Mouse (Mus musculus) urinary bladder, postnatal 14 days (tissue): ENCODE data around the gene Mthfd1l.
A peak's percentile ranks its signal among the peaks of the same experiment; 100 is the strongest.

ENCODE experiments used
- DNase-seq: peaks from one replicate; pipeline ENCODE4 v3.0.0; 2021; ENCODE audit warnings: low spot score

The Mthfd1l gene

GRCm38 (mm10) chr10:3978326-3978725, 5.4 kb downstream of the Mthfd1l start:
- no peak for DNase-seq

GRCm38 (mm10) chr10:3978792-3979488, 6.0 kb downstream of the Mthfd1l start:
- DNase-seq: no peak

- no peak for DNase-seq
Measured at GRCm38 (mm10) chr10:3980231-3980630, 7.3 kb downstream of the Mthfd1l start.

- DNase-seq: no peak
Measured at GRCm38 (mm10) chr10:3990295-3990883, 17.5 kb downstream of the Mthfd1l start.

- DNase-seq: no peak
Measured at GRCm38 (mm10) chr10:3993365-3994102, 20.6 kb downstream of the Mthfd1l start.

- no peak for DNase-seq
Measured at GRCm38 (mm10) chr10:3995277-3995676, 22.4 kb downstream of the Mthfd1l start.

- peak; percentile 68 for DNase-seq
Measured at GRCm38 (mm10) chr10:3996170-3996876, 23.4 kb downstream of the Mthfd1l start.

GRCm38 (mm10) chr10:3997851-3998426, 25.0 kb downstream of the Mthfd1l start:
- no peak for DNase-seq

GRCm38 (mm10) chr10:4002711-4003110, 29.8 kb downstream of the Mthfd1l start:
- DNase-seq: no peak

- no peak for DNase-seq
Measured at GRCm38 (mm10) chr10:4005191-4005590, 32.3 kb downstream of the Mthfd1l start.

- DNase-seq: peak; percentile 54
Measured at GRCm38 (mm10) chr10:4006296-4007015, 33.5 kb downstream of the Mthfd1l start.

- peak; percentile 32 for DNase-seq
Measured at GRCm38 (mm10) chr10:4022628-4023303, 49.8 kb downstream of the Mthfd1l start.

GRCm38 (mm10) chr10:4026616-4027015, 53.7 kb downstream of the Mthfd1l start:
- peak; percentile 42 for DNase-seq

GRCm38 (mm10) chr10:4027466-4027865, 54.5 kb downstream of the Mthfd1l start:
- DNase-seq: no peak

GRCm38 (mm10) chr10:4028851-4029442, 56.0 kb downstream of the Mthfd1l start:
- peak; percentile 58 for DNase-seq

- no peak for DNase-seq
Measured at GRCm38 (mm10) chr10:4033761-4034160, 60.8 kb downstream of the Mthfd1l start.

- DNase-seq: no peak
Measured at GRCm38 (mm10) chr10:4036476-4036875, 63.6 kb downstream of the Mthfd1l start.

GRCm38 (mm10) chr10:4037066-4037465, 64.1 kb downstream of the Mthfd1l start:
- DNase-seq: peak; percentile 24

- DNase-seq: no peak
Measured at GRCm38 (mm10) chr10:4038576-4038975, 65.7 kb downstream of the Mthfd1l start.

GRCm38 (mm10) chr10:4041691-4042090, 68.8 kb downstream of the Mthfd1l start:
- peak; percentile 65 for DNase-seq
